Mouse (Mus musculus): ENCODE results near the gene Kcne3. TPM values are rescaled to one million over a fixed set of nuclear protein-coding genes. Genes with fewer than 3 reads are reported as not detected.

Gene Kcne3
- total and polyA plus RNA-seq, 2 experiments from 2014 or later = not detected

- ATAC-seq (no peak), DNase-seq (no peak)
- Histone ChIP-seq H3K4me1 (ENCODE audit: insufficient read depth) (no peaks in the 10 kb centered on the region), H3K36me3 (ENCODE audit: insufficient read depth) (no peaks in the 10 kb centered on the region), H3K4me2 (ENCODE audit: low read depth) (no peak overlapping the region), H3K9ac (no peak overlapping the region), H3K4me3 (ENCODE audit: low read depth, low read length) (no peak overlapping the region), H3K9me3 (ENCODE audit: low read length) (no peaks in the 10 kb centered on the region), H3K27ac (ENCODE audit: low read depth, low read length) (no peak overlapping the region), H3K27me3 (ENCODE audit: insufficient read depth, low read length) (no peaks in the 10 kb centered on the region)
- TF ChIP-seq CTCF (IDR thresholded peaks at IDR 0.05; ENCODE audit: low read depth) = no peak
- 59% methylated on average over 3 of the region's 3 CpGs for WGBS
Measured at GRCm38 (mm10) chr7:100203616-100204015, 27.3 kb downstream of the Kcne3 start.

- H3K36me3 ChIP-seq (ENCODE audit: insufficient read depth) = no peaks in the 10 kb centered on the region
- WGBS = 77% methylated on average over 6 of the region's 6 CpGs
- TF ChIP-seq CTCF (IDR thresholded peaks at IDR 0.05; ENCODE audit: low read depth) = no peak
Measured at GRCm38 (mm10) chr7:100204871-100205270, 28.6 kb downstream of the Kcne3 start.

DNA sequence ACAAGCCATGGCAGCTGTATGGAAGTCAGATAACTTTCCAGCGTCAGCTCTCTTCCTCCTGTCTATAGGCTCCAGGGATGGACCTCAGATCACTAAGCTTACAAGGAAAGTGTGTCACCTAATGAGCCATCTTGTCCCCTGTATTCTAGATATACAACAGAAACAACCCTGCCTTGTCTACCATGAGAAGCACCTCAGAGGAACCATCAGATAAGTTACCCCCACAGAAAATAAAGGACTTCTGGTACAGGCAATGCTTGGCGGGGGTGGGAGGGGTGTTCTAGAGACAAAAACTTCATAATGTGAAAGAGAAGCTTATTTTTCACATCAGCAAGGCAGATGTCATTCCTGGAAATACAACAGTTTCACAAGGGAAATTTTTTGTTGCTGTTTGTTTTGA, 29.8 kb downstream of the Kcne3 start:
- H3K27me3 ChIP-seq (ENCODE audit: insufficient read depth, low read length) = no peaks in the 10 kb centered on the region

More at GRCm38 (mm10) chr7:100204871-100205270, 28.6 kb downstream of the Kcne3 start:
- Histone ChIP-seq H3K27ac (ENCODE audit: low read depth, low read length) (no peak overlapping the region), H3K9me3 (ENCODE audit: low read length) (no peaks in the 10 kb centered on the region), H3K4me2 (ENCODE audit: low read depth) (no peak overlapping the region), H3K27me3 (ENCODE audit: insufficient read depth, low read length) (no peaks in the 10 kb centered on the region), H3K4me3 (ENCODE audit: low read depth, low read length) (no peak overlapping the region), H3K9ac (no peak overlapping the region), H3K4me1 (ENCODE audit: insufficient read depth) (no peaks in the 10 kb centered on the region)
- DNase-seq (no peak), ATAC-seq (no peak)

DNA sequence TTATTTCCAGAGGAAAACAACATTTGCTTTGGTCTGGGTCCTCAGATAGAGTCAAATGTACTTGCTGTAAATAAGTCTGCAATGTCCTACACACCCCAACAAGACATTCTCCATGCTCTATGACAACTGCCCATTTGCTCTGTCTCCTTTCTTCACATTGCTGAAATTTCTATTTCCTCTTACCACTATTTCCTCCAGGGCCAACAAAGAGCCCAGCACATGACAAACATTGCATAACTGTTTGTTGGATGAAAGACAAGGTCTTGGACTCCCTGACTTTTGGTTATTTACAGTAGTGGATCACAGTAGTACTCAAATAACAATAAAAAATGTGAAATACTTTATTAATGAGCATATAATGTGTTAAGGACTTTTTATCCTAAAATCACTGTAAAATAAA, 31.6 kb downstream of the Kcne3 start:
- no peaks in the 10 kb centered on the region for H3K9me3 ChIP-seq (ENCODE audit: low read length)
- ATAC-seq = no peak

More for the DNA sequence above, 29.8 kb downstream of the Kcne3 start:
- H3K9ac ChIP-seq = no peak overlapping the region
- DNase-seq (no peak), ATAC-seq (no peak)
- no peaks in the 10 kb centered on the region for H3K4me1 ChIP-seq (ENCODE audit: insufficient read depth)
- no peak overlapping the region for H3K4me2 ChIP-seq (ENCODE audit: low read depth)
- WGBS = 88% methylated on average over 2 of the region's 2 CpGs
- TF ChIP-seq CTCF (IDR thresholded peaks at IDR 0.05; ENCODE audit: low read depth) = no peak
- no peak overlapping the region for H3K27ac ChIP-seq (ENCODE audit: low read depth, low read length)
- no peaks in the 10 kb centered on the region for H3K36me3 ChIP-seq (ENCODE audit: insufficient read depth)
- no peaks in the 10 kb centered on the region for H3K9me3 ChIP-seq (ENCODE audit: low read length)
- no peak overlapping the region for H3K4me3 ChIP-seq (ENCODE audit: low read depth, low read length)

GRCm38 (mm10) chr7:100214310-100214709, 38.0 kb downstream of the Kcne3 start:
- ATAC-seq = no peak
- Histone ChIP-seq H3K9me3 (ENCODE audit: low read length) (no peaks in the 10 kb centered on the region), H3K4me2 (ENCODE audit: low read depth) (no peak overlapping the region), H3K36me3 (ENCODE audit: insufficient read depth) (no peaks in the 10 kb centered on the region), H3K27ac (ENCODE audit: low read depth, low read length) (no peak overlapping the region), H3K4me3 (ENCODE audit: low read depth, low read length) (no peak overlapping the region), H3K9ac (no peak overlapping the region), H3K27me3 (ENCODE audit: insufficient read depth, low read length) (no peaks in the 10 kb centered on the region), H3K4me1 (ENCODE audit: insufficient read depth) (peaks cover 4% of the 10 kb centered on the region; the same call in 1 of the 2 replicates)
- DNase-seq = no peak
- 68% methylated on average over 4 of the region's 4 CpGs for WGBS
- TF ChIP-seq CTCF (IDR thresholded peaks at IDR 0.05; ENCODE audit: low read depth) = no peak

More for the DNA sequence above, 31.6 kb downstream of the Kcne3 start:
- no peak for DNase-seq
- Histone ChIP-seq H3K36me3 (ENCODE audit: insufficient read depth) (no peaks in the 10 kb centered on the region), H3K9ac (no peak overlapping the region), H3K4me3 (ENCODE audit: low read depth, low read length) (no peak overlapping the region), H3K4me1 (ENCODE audit: insufficient read depth) (no peaks in the 10 kb centered on the region), H3K27me3 (ENCODE audit: insufficient read depth, low read length) (no peaks in the 10 kb centered on the region), H3K4me2 (ENCODE audit: low read depth) (no peak overlapping the region), H3K27ac (ENCODE audit: low read depth, low read length) (no peak overlapping the region)
- no peak for TF ChIP-seq CTCF (IDR thresholded peaks at IDR 0.05; ENCODE audit: low read depth)

DNA sequence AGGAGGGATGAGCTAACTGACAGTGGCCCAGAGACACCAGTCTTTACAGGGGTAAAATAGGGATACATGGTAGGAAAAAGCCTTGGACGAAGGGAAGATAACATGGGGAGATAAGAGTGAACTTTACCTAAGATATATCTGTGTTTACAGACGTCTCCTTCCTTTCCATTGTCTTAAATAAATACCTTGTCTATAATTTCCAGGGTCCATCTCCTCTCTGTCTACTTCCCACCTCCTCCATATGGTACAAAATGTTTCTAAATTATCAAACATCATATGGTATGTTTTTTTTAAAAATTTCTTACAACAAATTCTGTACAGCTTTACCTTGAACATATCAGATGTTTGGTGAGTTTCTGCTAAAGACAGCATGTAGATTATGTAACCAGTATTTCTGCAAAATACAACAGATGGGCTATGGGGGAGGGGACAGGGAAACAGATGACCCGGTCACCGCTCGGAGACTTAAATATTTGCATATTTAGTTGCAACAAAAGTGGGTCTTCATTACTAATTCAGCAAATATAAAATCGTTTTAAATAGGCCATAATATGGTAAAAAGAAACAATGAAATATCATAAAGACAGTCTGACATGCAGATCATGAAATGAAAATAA, 38.9 kb downstream of the Kcne3 start:
- DNase-seq = no peak
- H3K4me2 ChIP-seq (ENCODE audit: low read depth) = no peak overlapping the region
- H3K9me3 ChIP-seq (ENCODE audit: low read length) = no peaks in the 10 kb centered on the region
- no peaks in the 10 kb centered on the region for H3K27me3 ChIP-seq (ENCODE audit: insufficient read depth, low read length)
- no peak for TF ChIP-seq CTCF (IDR thresholded peaks at IDR 0.05; ENCODE audit: low read depth)
- no peak for ATAC-seq
- no peaks in the 10 kb centered on the region for H3K36me3 ChIP-seq (ENCODE audit: insufficient read depth)
- WGBS = 64% methylated on average over 6 of the region's 6 CpGs
- no peak overlapping the region for H3K4me3 ChIP-seq (ENCODE audit: low read depth, low read length)
- H3K4me1 ChIP-seq (ENCODE audit: insufficient read depth) = peaks cover 4% of the 10 kb centered on the region; the same call in 1 of the 2 replicates
- no peak overlapping the region for H3K27ac ChIP-seq (ENCODE audit: low read depth, low read length)
- no peak overlapping the region for H3K9ac ChIP-seq

DNA sequence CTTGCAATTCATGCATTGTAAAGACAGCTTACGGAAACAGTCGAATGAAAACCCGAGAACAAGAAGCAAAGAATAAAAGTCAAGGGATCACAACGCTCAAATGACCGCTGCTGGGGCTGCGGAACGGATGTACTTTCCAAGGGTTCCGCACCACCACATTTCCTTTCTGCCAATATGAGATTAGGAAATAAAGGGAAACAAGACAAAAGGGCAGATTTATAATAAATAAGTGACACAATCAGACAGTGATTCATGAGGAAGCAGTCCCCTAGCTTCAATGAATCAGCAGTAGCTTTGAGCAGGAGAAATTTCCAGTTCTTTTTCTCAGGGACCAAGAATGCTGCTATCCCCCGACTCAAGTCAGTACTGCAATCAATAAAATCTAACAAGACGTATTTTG, 39.7 kb downstream of the Kcne3 start:
- ATAC-seq (no peak), DNase-seq (no peak)
- Histone ChIP-seq H3K4me1 (ENCODE audit: insufficient read depth) (peaks cover 4% of the 10 kb centered on the region; the same call in 1 of the 2 replicates), H3K9ac (no peak overlapping the region), H3K27ac (ENCODE audit: low read depth, low read length) (no peak overlapping the region), H3K9me3 (ENCODE audit: low read length) (no peaks in the 10 kb centered on the region), H3K36me3 (ENCODE audit: insufficient read depth) (no peaks in the 10 kb centered on the region), H3K4me3 (ENCODE audit: low read depth, low read length) (no peak overlapping the region), H3K4me2 (ENCODE audit: low read depth) (peak overlapping the region; percentile 6), H3K27me3 (ENCODE audit: insufficient read depth, low read length) (no peaks in the 10 kb centered on the region)
- 35% methylated on average over 10 of the region's 10 CpGs for WGBS
- no peak for TF ChIP-seq CTCF (IDR thresholded peaks at IDR 0.05; ENCODE audit: low read depth)
